Mouse (Mus musculus): Measurements from ENCODE around the gene 4930550C14Rik. TPM values are rescaled to one million over a fixed set of nuclear protein-coding genes. Genes with fewer than 3 reads are reported as not detected.

The 4930550C14Rik gene
- polyA plus RNA-seq, 1 experiment from 2014 or later, result 0.44 TPM

GRCm38 (mm10) chr9:53400696-53401095 lies 1.4 kb upstream of the 4930550C14Rik start:
- no peaks in the 10 kb centered on the region for H3K27me3 ChIP-seq (replicated peaks; ENCODE audit: control insufficient read depth, insufficient read depth, low read length)

GRCm38 (mm10) chr9:53401146-53401545 lies 979 bp upstream of the 4930550C14Rik start:
- Histone ChIP-seq H3K9me3 (ENCODE audit: control insufficient read depth, low read length) (no peaks in the 10 kb centered on the region), H3K27ac (ENCODE audit: low read length) (no peak overlapping the region), H3K36me3 (ENCODE audit: control insufficient read depth, insufficient read depth, low read length) (peaks cover 7% of the 10 kb centered on the region; the same call in 1 of the 2 replicates), H3K4me3 (ENCODE audit: low read length) (no peak overlapping the region), H3K9ac (ENCODE audit: low read depth, low read length) (no peak overlapping the region), H3K27me3 (replicated peaks; ENCODE audit: control insufficient read depth, insufficient read depth, low read length) (no peaks in the 10 kb centered on the region), H3K4me2 (ENCODE audit: low read depth, low read length) (no peak overlapping the region), H3K4me1 (ENCODE audit: control insufficient read depth, insufficient read depth, low read length) (peaks cover 8% of the 10 kb centered on the region)
- 82% methylated on average over 8 of the region's 8 CpGs for WGBS
- no peak for ATAC-seq

More at GRCm38 (mm10) chr9:53400696-53401095, 1.4 kb upstream of the 4930550C14Rik start:
- 95% methylated on average over 4 of the region's 4 CpGs for WGBS
- Histone ChIP-seq H3K4me1 (ENCODE audit: control insufficient read depth, insufficient read depth, low read length) (peaks cover 8% of the 10 kb centered on the region), H3K4me2 (ENCODE audit: low read depth, low read length) (no peak overlapping the region), H3K9me3 (ENCODE audit: control insufficient read depth, low read length) (no peaks in the 10 kb centered on the region), H3K9ac (ENCODE audit: low read depth, low read length) (no peak overlapping the region), H3K36me3 (ENCODE audit: control insufficient read depth, insufficient read depth, low read length) (peaks cover 7% of the 10 kb centered on the region; the same call in 1 of the 2 replicates), H3K4me3 (ENCODE audit: low read length) (no peak overlapping the region), H3K27ac (ENCODE audit: low read length) (no peak overlapping the region)
- ATAC-seq, result no peak

- Histone ChIP-seq H3K36me3 (ENCODE audit: control insufficient read depth, insufficient read depth, low read length) (peaks cover 6% of the 10 kb centered on the region; the same call in 1 of the 2 replicates), H3K27me3 (replicated peaks; ENCODE audit: control insufficient read depth, insufficient read depth, low read length) (no peaks in the 10 kb centered on the region), H3K9me3 (ENCODE audit: control insufficient read depth, low read length) (no peaks in the 10 kb centered on the region), H3K4me2 (ENCODE audit: low read depth, low read length) (no peak overlapping the region; the same call in 1 of the 2 replicates), H3K4me3 (ENCODE audit: low read length) (no peak overlapping the region), H3K27ac (ENCODE audit: low read length) (peak overlapping the region; percentile 63; the same call in 1 of the 2 replicates), H3K4me1 (ENCODE audit: control insufficient read depth, insufficient read depth, low read length) (peaks cover 8% of the 10 kb centered on the region), H3K9ac (ENCODE audit: low read depth, low read length) (no peak overlapping the region)
- 60% methylated on average over 8 of the region's 8 CpGs for WGBS
- ATAC-seq, result no peak
Observed at GRCm38 (mm10) chr9:53402991-53403390, 866 bp downstream of the 4930550C14Rik start.

- Histone ChIP-seq H3K4me3 (ENCODE audit: low read length) (no peak overlapping the region), H3K36me3 (ENCODE audit: control insufficient read depth, insufficient read depth, low read length) (peaks cover 4% of the 10 kb centered on the region; the same call in 1 of the 2 replicates), H3K4me1 (ENCODE audit: control insufficient read depth, insufficient read depth, low read length) (peaks cover 8% of the 10 kb centered on the region), H3K9me3 (ENCODE audit: control insufficient read depth, low read length) (no peaks in the 10 kb centered on the region), H3K9ac (ENCODE audit: low read depth, low read length) (no peak overlapping the region), H3K27me3 (replicated peaks; ENCODE audit: control insufficient read depth, insufficient read depth, low read length) (no peaks in the 10 kb centered on the region), H3K4me2 (ENCODE audit: low read depth, low read length) (no peak overlapping the region), H3K27ac (ENCODE audit: low read length) (no peak overlapping the region)
- ATAC-seq, result no peak
- WGBS, result 81% methylated on average over 6 of the region's 6 CpGs
Observed at GRCm38 (mm10) chr9:53404050-53404752, 2.1 kb downstream of the 4930550C14Rik start.

- peak overlapping the region; percentile 17; the same call in 1 of the 2 replicates for H3K9ac ChIP-seq (ENCODE audit: low read depth, low read length)
- WGBS, result 23% methylated on average over 21 of the region's 21 CpGs
- H3K36me3 ChIP-seq (ENCODE audit: control insufficient read depth, insufficient read depth, low read length), result no peaks in the 10 kb centered on the region; the same call in 1 of the 2 replicates
- no peaks in the 10 kb centered on the region for H3K27me3 ChIP-seq (replicated peaks; ENCODE audit: control insufficient read depth, insufficient read depth, low read length)
- H3K4me1 ChIP-seq (ENCODE audit: control insufficient read depth, insufficient read depth, low read length), result peaks cover 8% of the 10 kb centered on the region
- ATAC-seq, result peak; percentile 83
- peak overlapping the region; percentile 43 for H3K4me3 ChIP-seq (ENCODE audit: low read length)
- H3K27ac ChIP-seq (ENCODE audit: low read length), result no peak overlapping the region
- peak overlapping the region; percentile 44 for H3K4me2 ChIP-seq (ENCODE audit: low read depth, low read length)
- no peaks in the 10 kb centered on the region for H3K9me3 ChIP-seq (ENCODE audit: control insufficient read depth, low read length)
Observed at GRCm38 (mm10) chr9:53404753-53405722, 2.9 kb downstream of the 4930550C14Rik start.

DNA sequence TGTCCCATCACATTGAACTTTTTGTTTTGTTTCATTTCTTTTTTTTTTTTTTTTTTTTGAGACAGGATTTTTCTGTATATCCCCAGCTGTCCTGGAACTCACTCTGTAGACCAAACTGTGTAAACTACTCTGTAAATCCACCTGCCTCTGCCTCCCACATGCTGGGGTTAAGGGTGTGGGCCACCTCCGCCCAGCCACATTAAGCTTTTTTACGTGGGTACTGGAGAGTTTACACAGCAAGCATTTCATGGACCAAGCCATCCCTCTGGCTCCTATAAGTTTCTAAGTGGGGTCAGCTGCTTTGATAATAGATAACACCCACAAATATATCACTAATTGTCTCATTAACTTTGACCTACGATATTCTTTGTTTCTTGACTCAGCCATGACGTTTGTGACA lies 6.4 kb downstream of the 4930550C14Rik start:
- no peaks in the 10 kb centered on the region for H3K27me3 ChIP-seq (replicated peaks; ENCODE audit: control insufficient read depth, insufficient read depth, low read length)

DNA sequence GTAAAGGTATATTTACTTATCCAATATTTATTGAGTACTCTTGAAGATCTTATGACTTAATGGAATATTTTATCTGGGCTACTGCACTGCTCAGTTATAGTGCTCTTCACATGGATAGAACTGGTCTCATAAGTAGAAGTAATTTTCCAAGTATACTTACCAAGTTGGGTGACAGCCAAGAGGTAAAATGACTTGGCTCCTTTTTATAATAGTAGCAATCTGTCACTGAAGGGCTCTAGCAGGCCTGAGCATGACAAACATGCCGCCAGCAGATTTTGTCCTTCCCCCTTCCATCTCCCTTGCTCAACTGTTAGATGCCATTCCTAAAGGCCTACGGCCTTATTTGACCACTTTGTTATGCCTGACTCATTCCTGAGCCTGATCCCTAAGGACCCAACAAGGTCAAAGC lies 6.8 kb downstream of the 4930550C14Rik start:
- Histone ChIP-seq H3K27ac (ENCODE audit: low read length) (no peak overlapping the region), H3K4me2 (ENCODE audit: low read depth, low read length) (no peak overlapping the region), H3K27me3 (replicated peaks; ENCODE audit: control insufficient read depth, insufficient read depth, low read length) (no peaks in the 10 kb centered on the region), H3K4me1 (ENCODE audit: control insufficient read depth, insufficient read depth, low read length) (no peaks in the 10 kb centered on the region), H3K9me3 (ENCODE audit: control insufficient read depth, low read length) (no peaks in the 10 kb centered on the region), H3K36me3 (ENCODE audit: control insufficient read depth, insufficient read depth, low read length) (no peaks in the 10 kb centered on the region), H3K9ac (ENCODE audit: low read depth, low read length) (no peak overlapping the region), H3K4me3 (ENCODE audit: low read length) (no peak overlapping the region)
- 81% methylated on average over 2 of the region's 2 CpGs for WGBS
- ATAC-seq, result no peak

More for the DNA sequence above, 6.4 kb downstream of the 4930550C14Rik start:
- 63% methylated on average over 4 of the region's 4 CpGs for WGBS
- no peak overlapping the region for H3K4me2 ChIP-seq (ENCODE audit: low read depth, low read length)
- H3K36me3 ChIP-seq (ENCODE audit: control insufficient read depth, insufficient read depth, low read length), result no peaks in the 10 kb centered on the region
- H3K4me1 ChIP-seq (ENCODE audit: control insufficient read depth, insufficient read depth, low read length), result no peaks in the 10 kb centered on the region
- no peak overlapping the region for H3K27ac ChIP-seq (ENCODE audit: low read length)
- no peak overlapping the region for H3K9ac ChIP-seq (ENCODE audit: low read depth, low read length)
- ATAC-seq, result no peak
- H3K9me3 ChIP-seq (ENCODE audit: control insufficient read depth, low read length), result no peaks in the 10 kb centered on the region
- no peak overlapping the region for H3K4me3 ChIP-seq (ENCODE audit: low read length)

GRCm38 (mm10) chr9:53409427-53409826 lies 7.3 kb downstream of the 4930550C14Rik start:
- 69% methylated on average over 3 of the region's 3 CpGs for WGBS
- ATAC-seq, result no peak
- no peak overlapping the region for H3K27ac ChIP-seq (ENCODE audit: low read length)

More at GRCm38 (mm10) chr9:53409427-53409826, 7.3 kb downstream of the 4930550C14Rik start:
- no peak overlapping the region for H3K9ac ChIP-seq (ENCODE audit: low read depth, low read length)
- no peaks in the 10 kb centered on the region for H3K9me3 ChIP-seq (ENCODE audit: control insufficient read depth, low read length)
- no peaks in the 10 kb centered on the region for H3K27me3 ChIP-seq (replicated peaks; ENCODE audit: control insufficient read depth, insufficient read depth, low read length)
- no peaks in the 10 kb centered on the region for H3K4me1 ChIP-seq (ENCODE audit: control insufficient read depth, insufficient read depth, low read length)
- H3K4me2 ChIP-seq (ENCODE audit: low read depth, low read length), result no peak overlapping the region
- H3K4me3 ChIP-seq (ENCODE audit: low read length), result no peak overlapping the region
- H3K36me3 ChIP-seq (ENCODE audit: control insufficient read depth, insufficient read depth, low read length), result no peaks in the 10 kb centered on the region
